Mouse (Mus musculus) heart, adult 2 months (tissue): ENCODE measurements around the gene Col9a3.
A peak's percentile ranks its signal among the peaks of the same experiment; 100 is the strongest.

Source experiments
- CTCF ChIP-seq: fragments of 200-600 bp; IDR thresholded peaks from 2 replicates; pipeline ENCODE4 v1.8.1; 2022; ENCODE audit warnings: antibody characterized with exemption, mild to moderate bottlenecking, moderate library complexity
- EP300 ChIP-seq: fragments of 200-500 bp; IDR thresholded peaks from 2 replicates; pipeline ENCODE4 v1.6.1; 2011; ENCODE audit warnings: low read depth, low read length, control low read depth; ENCODE audit not compliant: insufficient read depth
- POLR2A ChIP-seq: fragments of 200-500 bp; IDR thresholded peaks from 2 replicates; pipeline ENCODE4 v1.6.1; 2011; ENCODE audit warnings: mild to moderate bottlenecking, low read depth, low read length, control low read depth; ENCODE audit not compliant: insufficient read depth

DNA sequence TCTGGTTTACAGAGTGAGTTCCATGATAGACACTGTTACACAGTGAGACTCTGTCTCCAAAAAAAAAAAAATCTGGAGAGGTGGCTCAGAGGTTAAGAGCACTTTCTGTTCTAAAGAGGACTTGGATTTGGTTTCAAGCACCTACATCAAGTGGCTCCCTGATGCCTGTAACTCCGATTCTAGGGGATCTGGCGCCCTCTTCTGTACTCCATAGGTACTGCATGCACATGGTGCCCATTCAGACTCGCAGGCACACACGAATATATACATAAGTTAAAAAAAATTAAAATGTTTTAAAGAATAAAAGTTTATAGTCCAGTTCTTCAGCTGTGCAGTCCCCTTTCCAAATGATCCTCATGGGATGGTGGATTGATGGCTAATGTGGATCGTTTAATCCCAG, 37.3 kb upstream of the Col9a3 start:
- TF ChIP-seq POLR2A (no peak), CTCF (peak; percentile 60), EP300 (no peak)
